Mouse (Mus musculus) kidney, embryonic 16.5 days (tissue): ENCODE data around the gene Slfn1. TPM values are rescaled to one million over a fixed set of nuclear protein-coding genes. Genes with fewer than 3 reads are reported as not detected.

ENCODE experiments used
- ATAC-seq: fragments of 200-750 bp; cut with Nextera tagmentation; 2 replicates; pipeline ENCODE4 v1.8.0; 2017; ENCODE audit warnings: moderate TSS enrichment; ENCODE audit not compliant: low FRiP score, low TSS enrichment
- H3K27ac ChIP-seq: fragments of 300-500 bp; sonication (generic); 2 replicates; pipeline ENCODE4 v1.5.1; 2014; ENCODE audit warnings: low read length
- H3K27me3 ChIP-seq: fragments of 300-500 bp; sonication (generic); 2 replicates; pipeline ENCODE4 v1.6.1; 2014; ENCODE audit warnings: low read length, control low read depth, mixed read lengths; ENCODE audit not compliant: insufficient read depth
- H3K36me3 ChIP-seq: fragments of 300-500 bp; sonication (generic); 2 replicates; pipeline ENCODE4 v1.6.1; 2014; ENCODE audit warnings: low read length, control low read depth, mixed read lengths; ENCODE audit not compliant: insufficient read depth
- H3K4me1 ChIP-seq: fragments of 300-500 bp; sonication (generic); 2 replicates; pipeline ENCODE4 v1.6.1; 2014; ENCODE audit warnings: low read length, control low read depth, mixed read lengths; ENCODE audit not compliant: insufficient read depth
- H3K4me2 ChIP-seq: fragments of 300-500 bp; sonication (generic); replicated peaks from 2 replicates; pipeline ENCODE4 v1.6.1; 2014; ENCODE audit warnings: low read depth, low read length
- H3K4me3 ChIP-seq: fragments of 300-500 bp; sonication (generic); 2 replicates; pipeline ENCODE4 v1.5.1; 2014; ENCODE audit warnings: mild to moderate bottlenecking, low read length
- H3K9ac ChIP-seq: fragments of 300-500 bp; sonication (generic); replicated peaks from 2 replicates; pipeline ENCODE4 v1.6.1; 2014; ENCODE audit warnings: low read length
- H3K9me3 ChIP-seq: fragments of 300-500 bp; sonication (generic); 2 replicates; pipeline ENCODE4 v1.6.1; 2016; ENCODE audit warnings: low read length, control low read depth
- WGBS: fragments of 180-500 bp; shearing (Covaris S2); extraction: QIAGEN DNeasy Blood & Tissue Kit; methylation state at CpG from one replicate; pipeline ENCODE4 v1.1.7; 2014; 5-methylcytosine and 5-hydroxymethylcytosine counted together
- polyA plus RNA-seq: library from polyadenylated mRNA; unstranded; fragments of >200 nt; fragmentation: Nextera tagmentation; extraction: Ambion mirVana; gene quantifications from 2 replicates; pipeline ENCODE4 v1.2.1, GENCODE M21; 2015

Slfn1 gene
- polyA plus RNA-seq: 0.27 TPM in 2 replicates

- Histone ChIP-seq H3K4me1 (no peaks in the 10 kb centered on the region), H3K27ac (no peak within 1 kb of the TSS), H3K4me2 (no peak within 1 kb of the TSS), H3K36me3 (no peaks in the 10 kb centered on the region), H3K9ac (no peak within 1 kb of the TSS), H3K9me3 (no peaks in the 10 kb centered on the region), H3K4me3 (no peak within 1 kb of the TSS), H3K27me3 (no peaks in the 10 kb centered on the region)
- no peak for ATAC-seq
- WGBS: 93% methylated on average over 13 of the region's 13 CpGs
These were observed at the start of gene Slfn1 for GRCm38 (mm10) chr11:83116597-83117227. Slfn1 (plus strand) TSS chr11:83116849.

GRCm38 (mm10) chr11:83067982-83068694, 48.5 kb upstream of the Slfn1 start:
- ATAC-seq: no peak
- WGBS: 72% methylated on average over 4 of the region's 4 CpGs
- Histone ChIP-seq H3K4me1 (no peaks in the 10 kb centered on the region), H3K4me2 (no peak overlapping the region), H3K9me3 (peaks cover 6% of the 10 kb centered on the region; the same call in 1 of the 2 replicates), H3K9ac (no peak overlapping the region), H3K4me3 (no peak overlapping the region), H3K27ac (no peak overlapping the region), H3K27me3 (no peaks in the 10 kb centered on the region), H3K36me3 (no peaks in the 10 kb centered on the region)

GRCm38 (mm10) chr11:83070321-83070970, 46.2 kb upstream of the Slfn1 start:
- no peaks in the 10 kb centered on the region for H3K36me3 ChIP-seq
- no peak overlapping the region for H3K27ac ChIP-seq
- peaks cover 6% of the 10 kb centered on the region; the same call in 1 of the 2 replicates for H3K9me3 ChIP-seq
- no peaks in the 10 kb centered on the region for H3K4me1 ChIP-seq
- no peak overlapping the region for H3K9ac ChIP-seq
- no peak overlapping the region for H3K4me2 ChIP-seq
- ATAC-seq: no peak
- no peak overlapping the region for H3K4me3 ChIP-seq
- H3K27me3 ChIP-seq: no peaks in the 10 kb centered on the region
- 72% methylated on average over 14 of the region's 15 CpGs for WGBS

GRCm38 (mm10) chr11:83077714-83078422, 38.8 kb upstream of the Slfn1 start:
- Histone ChIP-seq H3K4me2 (no peak overlapping the region), H3K36me3 (no peaks in the 10 kb centered on the region), H3K4me3 (no peak overlapping the region), H3K9me3 (no peaks in the 10 kb centered on the region), H3K27me3 (no peaks in the 10 kb centered on the region), H3K4me1 (peaks cover 5% of the 10 kb centered on the region; the same call in 1 of the 2 replicates), H3K27ac (peak overlapping the region; percentile 72), H3K9ac (no peak overlapping the region)
- 24% methylated on average over 3 of the region's 3 CpGs for WGBS
- ATAC-seq: peak; percentile 65

- Histone ChIP-seq H3K27me3 (no peaks in the 10 kb centered on the region), H3K9ac (no peak overlapping the region), H3K4me3 (no peak overlapping the region), H3K4me1 (peaks cover 5% of the 10 kb centered on the region; the same call in 1 of the 2 replicates), H3K36me3 (no peaks in the 10 kb centered on the region), H3K9me3 (peaks cover under 1% of the 10 kb centered on the region; the same call in 1 of the 2 replicates), H3K4me2 (no peak overlapping the region), H3K27ac (peak overlapping the region; percentile 72)
- ATAC-seq: no peak
- 86% methylated on average over 5 of the region's 5 CpGs for WGBS
These were observed 38.1 kb upstream of the Slfn1 start for GRCm38 (mm10) chr11:83078423-83079140.

GRCm38 (mm10) chr11:83079487-83080199, 37.0 kb upstream of the Slfn1 start:
- no peak for ATAC-seq
- Histone ChIP-seq H3K4me1 (peaks cover 5% of the 10 kb centered on the region; the same call in 1 of the 2 replicates), H3K27ac (no peak overlapping the region)

GRCm38 (mm10) chr11:83082741-83083473, 33.7 kb upstream of the Slfn1 start:
- H3K4me1 ChIP-seq: peaks cover 5% of the 10 kb centered on the region; the same call in 1 of the 2 replicates
- H3K36me3 ChIP-seq: no peaks in the 10 kb centered on the region
- H3K4me3 ChIP-seq: no peak overlapping the region
- H3K4me2 ChIP-seq: no peak overlapping the region
- H3K9me3 ChIP-seq: peaks cover 4% of the 10 kb centered on the region; the same call in 1 of the 2 replicates
- 52% methylated on average over 7 of the region's 7 CpGs for WGBS
- no peak overlapping the region for H3K27ac ChIP-seq
- H3K9ac ChIP-seq: no peak overlapping the region
- ATAC-seq: no peak
- no peaks in the 10 kb centered on the region for H3K27me3 ChIP-seq

More at GRCm38 (mm10) chr11:83079487-83080199, 37.0 kb upstream of the Slfn1 start:
- H3K9me3 ChIP-seq: peaks cover 4% of the 10 kb centered on the region; the same call in 1 of the 2 replicates
- no peak overlapping the region for H3K4me3 ChIP-seq
- H3K9ac ChIP-seq: no peak overlapping the region
- 56% methylated on average over 9 of the region's 9 CpGs for WGBS
- H3K27me3 ChIP-seq: no peaks in the 10 kb centered on the region
- no peak overlapping the region for H3K4me2 ChIP-seq
- no peaks in the 10 kb centered on the region for H3K36me3 ChIP-seq

- Histone ChIP-seq H3K36me3 (no peaks in the 10 kb centered on the region), H3K9ac (no peak overlapping the region), H3K9me3 (peaks cover 4% of the 10 kb centered on the region; the same call in 1 of the 2 replicates), H3K4me2 (no peak overlapping the region), H3K27ac (no peak overlapping the region), H3K4me3 (no peak overlapping the region), H3K4me1 (no peaks in the 10 kb centered on the region), H3K27me3 (no peaks in the 10 kb centered on the region)
- ATAC-seq: no peak
- 95% methylated on average over 2 of the region's 2 CpGs for WGBS
These were observed 32.5 kb upstream of the Slfn1 start for GRCm38 (mm10) chr11:83084161-83084560.
